ENCODE assay signal across 9 mouse cellular contexts in the genomic region with DNA sequence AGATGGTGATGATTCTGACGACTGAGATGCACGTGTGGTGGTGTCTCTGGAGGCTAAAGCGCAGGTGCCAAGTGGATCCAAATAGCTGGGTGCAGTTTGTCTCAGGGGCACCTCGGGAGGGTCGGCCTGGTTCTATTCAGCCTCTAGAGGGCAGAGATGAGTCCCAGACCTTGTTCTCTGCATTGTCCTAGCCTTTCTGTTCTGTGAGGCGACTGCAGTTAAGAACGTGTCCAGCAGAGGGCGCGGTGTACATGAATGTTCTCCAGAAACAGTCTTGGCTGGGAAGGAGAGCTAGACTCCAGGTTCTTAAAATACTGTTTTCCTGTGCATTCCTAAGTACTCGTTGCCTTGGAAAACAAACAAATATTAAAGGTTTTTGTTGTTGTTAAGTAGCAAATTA. TPM values are rescaled to one million over a fixed set of nuclear protein-coding genes. Genes with fewer than 3 reads are reported as not detected.
DNase-seq lines count a peak whose midpoint lies in the region; ATAC-seq and TF ChIP-seq lines count a peak whose summit lies in the region.
"Not testable (repeated sequence)": the region's sequence is repeated elsewhere in the genome, so short reads cannot be mapped to it uniquely, and the experiment has no call there.
"Had no signal": no experiment of that assay in that cellular context is flagged by ENCODE, and none has a peak within 500 bp of the region (broad histone marks: within the 10 kb centered on the region; RNA-seq: fewer than 3 reads in every experiment).

No protein-coding gene starts in this region.

- peak; percentile 36 to 78 for DNase-seq in B cell, adult 2 months
- DNase-seq in c-Kit-positive CD71-positive TER-119-positive erythroid progenitor cells, embryonic 14.5 days (ENCODE audit: low spot score), result peak; percentile 0
- DNase-seq in heart, postnatal 14 days, result peak; percentile 56 to 58
- DNase-seq in kidney, postnatal 36 days, result peak; percentile 49 to 86
- peak; percentile 23 for DNase-seq in limb, embryonic 11.5 days (ENCODE audit: low spot score)
- DNase-seq in spleen, adult 2 months (ENCODE audit: low read depth in 1 of 2, low spot score in 2 of 2), result peak in 1 of 2 experiments; percentile 56

- not testable (repeated sequence) for H3K4me2 ChIP-seq in forebrain, embryonic 13.5 days; limb, embryonic 11.5 days (ENCODE audit: low read depth, severe bottlenecking); midbrain, embryonic 15.5 days

- WGBS in forebrain, embryonic 13.5 days, result 32% methylated on average over 10 of the region's 10 CpGs
- WGBS in limb, embryonic 11.5 days, result 10% methylated on average over 7 of the region's 10 CpGs
- 19% methylated on average over 9 of the region's 10 CpGs for WGBS in midbrain, embryonic 15.5 days
- WGBS in spleen, adult 2 months, result 23% methylated on average over 9 of the region's 10 CpGs

- not testable (repeated sequence) for H3K9ac ChIP-seq in forebrain, embryonic 13.5 days; limb, embryonic 11.5 days (ENCODE audit: low read length); midbrain, embryonic 15.5 days

- intact Hi-C loops in heart, postnatal 14 days (cut with DNase I), result not testable (repeated sequence)

- H3K4me1 ChIP-seq in forebrain, embryonic 13.5 days; limb, embryonic 11.5 days (ENCODE audit: control insufficient read depth, insufficient read depth, low read length); midbrain, embryonic 15.5 days; spleen, adult 2 months (ENCODE audit: control insufficient read depth, insufficient read depth, insufficient read length): not testable (repeated sequence)

- not testable (repeated sequence) for H3K9me3 ChIP-seq in forebrain, embryonic 13.5 days (replicated peaks); limb, embryonic 11.5 days (ENCODE audit: control insufficient read depth, low read length); midbrain, embryonic 15.5 days

- peak; percentile 74 for ATAC-seq in forebrain, embryonic 13.5 days
- not testable (repeated sequence) for ATAC-seq in limb, embryonic 11.5 days (ENCODE audit: insufficient number of reproducible peaks, low FRiP score, low TSS enrichment, low read depth)
- peak; percentile 62; the same call in 1 of the 2 replicates for ATAC-seq in midbrain, embryonic 15.5 days (replicated peaks)

- H3K4me3 ChIP-seq in forebrain, embryonic 13.5 days; limb, embryonic 11.5 days (ENCODE audit: low read depth, low read length); midbrain, embryonic 15.5 days; spleen, adult 2 months (ENCODE audit: extremely low read depth, insufficient read depth, insufficient read length): not testable (repeated sequence)

- TF ChIP-seq CTCF in spleen, adult 2 months (IDR thresholded peaks at IDR 0.05; ENCODE audit: extremely low read depth, insufficient read depth, insufficient read length, insufficient replicate concordance), result peak; percentile 7; the same call in 1 of the 2 replicates

- H3K36me3 ChIP-seq in forebrain, embryonic 13.5 days (ENCODE audit: poor library complexity, severe bottlenecking); limb, embryonic 11.5 days (ENCODE audit: control insufficient read depth, insufficient read depth, low read length); midbrain, embryonic 15.5 days (replicated peaks); spleen, adult 2 months (ENCODE audit: control insufficient read depth, insufficient read depth, low read length): not testable (repeated sequence)

- H3K27ac ChIP-seq in forebrain, embryonic 13.5 days; limb, embryonic 11.5 days (replicated peaks; ENCODE audit: low read depth, low read length); midbrain, embryonic 15.5 days; spleen, adult 2 months (ENCODE audit: insufficient read depth, low read length): not testable (repeated sequence)

- H3K27me3 ChIP-seq in forebrain, embryonic 13.5 days; limb, embryonic 11.5 days (ENCODE audit: control insufficient read depth, insufficient read depth, low read length); midbrain, embryonic 15.5 days (replicated peaks); spleen, adult 2 months (ENCODE audit: control insufficient read depth, insufficient read depth, low read length): not testable (repeated sequence)

- TF ChIP-seq POLR2A in spleen, adult 2 months (IDR thresholded peaks at IDR 0.05; ENCODE audit: low read depth, low read length), result not testable (repeated sequence)

RNA-seq across cellular contexts. Expression of a gene that starts 14.9 kb away (rescaled TPM):
- polyA plus RNA-seq in forebrain, embryonic 13.5 days (2015; fragmentation: Nextera tagmentation; extraction: Ambion mirVana), result not detected in 2 replicates
- total RNA-seq in heart, postnatal 14 days (2021), result not detected
- polyA plus RNA-seq in limb, embryonic 11.5 days (2014; fragmentation: Nextera tagmentation; extraction: Ambion mirVana), result not detected in 2 replicates
- not detected in 2 replicates for polyA plus RNA-seq in midbrain, embryonic 15.5 days (2015; fragmentation: Nextera tagmentation; extraction: Ambion mirVana)
- polyA plus RNA-seq in spleen, adult 2 months (2012; rRNA removed), result not detected in 2 replicates
- polyA plus RNA-seq: limb, embryonic 15.5 days had no signal

RNA-seq across cellular contexts. Expression of a gene that starts 26.7 kb away (rescaled TPM):
- not detected in 2 replicates for polyA plus RNA-seq in forebrain, embryonic 13.5 days (2015; fragmentation: Nextera tagmentation; extraction: Ambion mirVana)
- not detected for total RNA-seq in heart, postnatal 14 days (2021)
- not detected in 2 replicates for polyA plus RNA-seq in limb, embryonic 11.5 days (2014; fragmentation: Nextera tagmentation; extraction: Ambion mirVana)
- polyA plus RNA-seq in midbrain, embryonic 15.5 days (2015; fragmentation: Nextera tagmentation; extraction: Ambion mirVana), result not detected in 2 replicates
- not detected in 2 replicates for polyA plus RNA-seq in spleen, adult 2 months (2012; rRNA removed)
- polyA plus RNA-seq: limb, embryonic 15.5 days had no signal

RNA-seq across cellular contexts. Expression of a gene that starts 44.4 kb away (rescaled TPM):
- polyA plus RNA-seq in forebrain, embryonic 13.5 days (2015; fragmentation: Nextera tagmentation; extraction: Ambion mirVana), result not detected in 2 replicates
- not detected for total RNA-seq in heart, postnatal 14 days (2021)
- not detected in 2 replicates for polyA plus RNA-seq in limb, embryonic 11.5 days (2014; fragmentation: Nextera tagmentation; extraction: Ambion mirVana)
- not detected in 2 replicates for polyA plus RNA-seq in midbrain, embryonic 15.5 days (2015; fragmentation: Nextera tagmentation; extraction: Ambion mirVana)
- polyA plus RNA-seq in spleen, adult 2 months (2012; rRNA removed), result not detected in 2 replicates
- polyA plus RNA-seq: limb, embryonic 15.5 days had no signal
